Mouse (Mus musculus) neural tube, embryonic 15.5 days (tissue): ENCODE results near the gene Cdc42se1. TPM values are rescaled to one million over a fixed set of nuclear protein-coding genes. Genes with fewer than 3 reads are reported as not detected.
A peak's percentile ranks its signal among the peaks of the same experiment; 100 is the strongest.

Experiments
- ATAC-seq: fragments of 200-750 bp; cut with Nextera tagmentation; 2 replicates; pipeline ENCODE4 v1.8.0; 2017; ENCODE audit warnings: mild to moderate bottlenecking, moderate TSS enrichment, moderate library complexity; ENCODE audit not compliant: low FRiP score
- H3K27ac ChIP-seq: fragments of 300-500 bp; sonication (generic); replicated peaks from 2 replicates; pipeline ENCODE4 v1.5.1; 2015; ENCODE audit warnings: mild to moderate bottlenecking, inconsistent platforms
- H3K27me3 ChIP-seq: fragments of 300-500 bp; sonication (generic); replicated peaks from 2 replicates; pipeline ENCODE4 v1.6.1; 2015; ENCODE audit warnings: inconsistent platforms
- H3K36me3 ChIP-seq: fragments of 300-500 bp; sonication (generic); 2 replicates; pipeline ENCODE4 v1.6.1; 2015; ENCODE audit warnings: inconsistent platforms
- H3K4me1 ChIP-seq: fragments of 300-500 bp; sonication (generic); 2 replicates; pipeline ENCODE4 v1.6.1; 2015; ENCODE audit warnings: inconsistent platforms
- H3K4me2 ChIP-seq: fragments of 300-500 bp; sonication (generic); 2 replicates; pipeline ENCODE4 v1.6.1; 2015; ENCODE audit warnings: inconsistent platforms, mild to moderate bottlenecking, moderate library complexity
- H3K4me3 ChIP-seq: fragments of 300-500 bp; sonication (generic); replicated peaks from 2 replicates; pipeline ENCODE4 v1.5.1; 2015; ENCODE audit warnings: mild to moderate bottlenecking, inconsistent platforms
- H3K9ac ChIP-seq: fragments of 300-500 bp; sonication (generic); replicated peaks from 2 replicates; pipeline ENCODE4 v1.6.1; 2015; ENCODE audit warnings: mild to moderate bottlenecking, inconsistent platforms
- H3K9me3 ChIP-seq: fragments of 300-500 bp; sonication (generic); replicated peaks from 2 replicates; pipeline ENCODE4 v1.6.1; 2016; ENCODE audit warnings: inconsistent platforms
- WGBS: fragments of 180-500 bp; shearing (Covaris S2); methylation state at CpG from one replicate; pipeline ENCODE4 v1.1.7; 2015; ENCODE audit warnings: mixed read lengths; 5-methylcytosine and 5-hydroxymethylcytosine counted together
- polyA plus RNA-seq: library from polyadenylated mRNA; unstranded; fragments of >200 nt; fragmentation: Nextera tagmentation; extraction: Ambion mirVana; gene quantifications from 2 replicates; pipeline ENCODE4 v1.2.1, GENCODE M21; 2015

The Cdc42se1 gene
- polyA plus RNA-seq, 1 experiment from 2014 or later: 46.2 TPM

DNA sequence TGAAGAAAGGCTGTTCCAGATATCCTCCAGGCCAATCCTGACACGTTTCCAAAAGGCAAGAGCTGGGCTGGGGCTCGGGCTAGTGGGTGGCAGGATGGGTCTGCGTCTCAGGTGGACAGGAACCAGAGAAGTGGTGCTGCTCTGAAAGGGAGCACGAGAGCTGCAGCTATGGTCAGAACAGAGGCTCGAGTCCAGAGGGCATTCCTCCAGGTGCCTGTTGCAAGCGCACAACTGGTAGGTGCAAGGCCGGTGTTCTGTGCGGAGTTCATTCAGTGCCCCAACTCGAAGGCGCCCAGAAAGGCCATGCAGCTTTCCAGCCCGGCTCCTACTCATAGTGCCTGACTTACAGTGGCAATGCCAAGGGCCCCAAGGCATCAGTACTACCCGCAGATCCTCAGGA is 11.4 kb downstream of the Cdc42se1 start:
- Histone ChIP-seq H3K27ac (no peak overlapping the region), H3K4me1 (no peaks in the 10 kb centered on the region), H3K4me3 (no peak overlapping the region), H3K9me3 (no peaks in the 10 kb centered on the region), H3K4me2 (no peak overlapping the region), H3K27me3 (no peaks in the 10 kb centered on the region), H3K36me3 (peaks cover 47% of the 10 kb centered on the region), H3K9ac (no peak overlapping the region)
- WGBS: 90% methylated on average over 12 of the region's 12 CpGs
- ATAC-seq: no peak

GRCm38 (mm10) chr3:95240900-95241299 is 12.4 kb downstream of the Cdc42se1 start:
- Histone ChIP-seq H3K4me3 (no peak overlapping the region), H3K4me1 (no peaks in the 10 kb centered on the region), H3K27me3 (no peaks in the 10 kb centered on the region), H3K4me2 (peak overlapping the region; percentile 16), H3K36me3 (peaks cover 47% of the 10 kb centered on the region), H3K9ac (no peak overlapping the region), H3K27ac (no peak overlapping the region), H3K9me3 (no peaks in the 10 kb centered on the region)
- no peak for ATAC-seq
- 34% methylated on average over 17 of the region's 17 CpGs for WGBS

GRCm38 (mm10) chr3:95241498-95241897 is 13.0 kb downstream of the Cdc42se1 start, which contains the start of gene Gm128:
Gene Gm128, minus strand, starts transcription at chr3:95241598.
- Histone ChIP-seq H3K27ac (no peak within 1 kb of the TSS), H3K4me2 (peak within 1 kb of the TSS; percentile 16), H3K36me3 (peaks cover 42% of the 10 kb centered on the region), H3K4me3 (no peak within 1 kb of the TSS), H3K9me3 (no peaks in the 10 kb centered on the region), H3K27me3 (no peaks in the 10 kb centered on the region), H3K4me1 (no peaks in the 10 kb centered on the region), H3K9ac (no peak within 1 kb of the TSS)
- no peak for ATAC-seq
- 83% methylated on average over 7 of the region's 7 CpGs for WGBS

GRCm38 (mm10) chr3:95243086-95243485 is 14.6 kb downstream of the Cdc42se1 start:
- no peak for ATAC-seq
- Histone ChIP-seq H3K9ac (no peak overlapping the region), H3K27me3 (no peaks in the 10 kb centered on the region), H3K36me3 (peaks cover 27% of the 10 kb centered on the region), H3K27ac (no peak overlapping the region), H3K9me3 (no peaks in the 10 kb centered on the region), H3K4me1 (no peaks in the 10 kb centered on the region), H3K4me3 (no peak overlapping the region), H3K4me2 (no peak overlapping the region)
- WGBS: 81% methylated on average over 2 of the region's 2 CpGs

- Histone ChIP-seq H3K9ac (no peak overlapping the region), H3K36me3 (peaks cover 20% of the 10 kb centered on the region), H3K4me2 (no peak overlapping the region), H3K4me1 (no peaks in the 10 kb centered on the region), H3K4me3 (no peak overlapping the region), H3K27me3 (no peaks in the 10 kb centered on the region), H3K27ac (no peak overlapping the region), H3K9me3 (no peaks in the 10 kb centered on the region)
- 80% methylated on average over 5 of the region's 5 CpGs for WGBS
- no peak; the same call in 1 of the 2 replicates for ATAC-seq
These were observed 18.1 kb downstream of the Cdc42se1 start for GRCm38 (mm10) chr3:95246465-95247231.

- Histone ChIP-seq H3K4me1 (no peaks in the 10 kb centered on the region), H3K4me3 (no peak overlapping the region), H3K4me2 (no peak overlapping the region), H3K36me3 (peaks cover 21% of the 10 kb centered on the region), H3K27me3 (no peaks in the 10 kb centered on the region), H3K9me3 (no peaks in the 10 kb centered on the region), H3K27ac (no peak overlapping the region), H3K9ac (no peak overlapping the region)
- ATAC-seq: no peak
- 76% methylated on average over 1 of the region's 1 CpGs for whole genome bisulfite sequencing
These were observed 19.3 kb downstream of the Cdc42se1 start for GRCm38 (mm10) chr3:95247660-95248336.

GRCm38 (mm10) chr3:95250361-95250760 is 21.8 kb downstream of the Cdc42se1 start:
- H3K4me3 ChIP-seq: no peak overlapping the region
- H3K27me3 ChIP-seq: no peaks in the 10 kb centered on the region
- H3K27ac ChIP-seq: no peak overlapping the region
- H3K4me2 ChIP-seq: no peak overlapping the region
- 86% methylated on average over 5 of the region's 5 CpGs for WGBS
- H3K36me3 ChIP-seq: peaks cover 25% of the 10 kb centered on the region
- no peak overlapping the region for H3K9ac ChIP-seq
- ATAC-seq: no peak
- no peaks in the 10 kb centered on the region for H3K9me3 ChIP-seq
- H3K4me1 ChIP-seq: no peaks in the 10 kb centered on the region

GRCm38 (mm10) chr3:95250783-95251424 is 22.4 kb downstream of the Cdc42se1 start, which contains the start of gene Bnipl:
Gene Bnipl, minus strand, starts transcription at chr3:95251193.
- H3K27me3 ChIP-seq: no peaks in the 10 kb centered on the region
- H3K9me3 ChIP-seq: no peaks in the 10 kb centered on the region
- no peak within 1 kb of the TSS for H3K27ac ChIP-seq
- no peak within 1 kb of the TSS for H3K4me2 ChIP-seq
- 56% methylated on average over 7 of the region's 7 CpGs for WGBS
- no peak within 1 kb of the TSS for H3K9ac ChIP-seq
- no peak within 1 kb of the TSS for H3K4me3 ChIP-seq
- no peaks in the 10 kb centered on the region for H3K4me1 ChIP-seq
- no peak for ATAC-seq
- peaks cover 25% of the 10 kb centered on the region for H3K36me3 ChIP-seq

GRCm38 (mm10) chr3:95256931-95257330 is 28.4 kb downstream of the Cdc42se1 start:
- H3K4me1 ChIP-seq: no peaks in the 10 kb centered on the region
- no peak for ATAC-seq
- WGBS: 78% methylated on average over 5 of the region's 5 CpGs
- no peaks in the 10 kb centered on the region for H3K9me3 ChIP-seq
- no peak overlapping the region for H3K27ac ChIP-seq
- H3K9ac ChIP-seq: no peak overlapping the region
- H3K27me3 ChIP-seq: no peaks in the 10 kb centered on the region
- H3K4me2 ChIP-seq: no peak overlapping the region
- peaks cover 81% of the 10 kb centered on the region for H3K36me3 ChIP-seq
- H3K4me3 ChIP-seq: no peak overlapping the region

GRCm38 (mm10) chr3:95261975-95262374 is 33.4 kb downstream of the Cdc42se1 start:
- 97% methylated on average over 4 of the region's 4 CpGs for WGBS

DNA sequence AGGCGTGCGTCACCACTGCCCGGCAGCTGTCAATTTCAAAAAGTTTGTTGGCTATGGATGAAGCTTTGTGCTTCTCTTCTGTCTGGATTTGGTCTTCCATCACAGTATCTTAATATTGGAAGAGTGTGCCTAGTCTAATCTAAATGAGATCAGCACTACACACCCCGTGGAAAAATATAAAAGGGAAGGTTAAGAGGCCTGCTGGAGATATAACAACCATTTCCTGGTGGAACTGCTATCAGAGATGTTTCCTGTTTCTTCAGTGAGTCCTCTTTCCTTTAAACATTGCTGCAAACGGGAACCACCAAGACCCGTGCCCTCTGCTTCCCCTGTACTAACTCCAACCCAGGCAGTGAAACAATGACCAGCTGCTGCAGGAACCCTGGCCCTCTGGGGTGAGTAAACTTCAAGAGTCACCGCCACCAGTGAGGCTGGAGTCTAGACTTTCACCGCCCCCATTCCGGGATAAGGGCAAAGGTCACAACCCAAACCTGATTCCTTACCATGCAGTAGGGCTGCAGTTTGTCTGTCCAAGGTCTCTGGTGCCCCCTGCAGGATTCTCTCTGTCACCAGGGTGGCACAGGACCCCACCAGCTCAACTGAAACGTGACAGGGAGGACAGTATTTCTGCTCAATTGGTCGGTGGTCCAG is 34.7 kb downstream of the Cdc42se1 start:
- peaks cover 83% of the 10 kb centered on the region for H3K36me3 ChIP-seq
- ATAC-seq: no peak
- WGBS: 55% methylated on average over 11 of the region's 11 CpGs
- H3K9me3 ChIP-seq: no peaks in the 10 kb centered on the region
- no peaks in the 10 kb centered on the region for H3K4me1 ChIP-seq
- no peak overlapping the region for H3K4me3 ChIP-seq
- H3K27ac ChIP-seq: no peak overlapping the region
- H3K27me3 ChIP-seq: no peaks in the 10 kb centered on the region
- H3K9ac ChIP-seq: no peak overlapping the region
- H3K4me2 ChIP-seq: no peak overlapping the region

More at GRCm38 (mm10) chr3:95261975-95262374, 33.4 kb downstream of the Cdc42se1 start:
- H3K27me3 ChIP-seq: no peaks in the 10 kb centered on the region
- H3K4me3 ChIP-seq: no peak overlapping the region
- H3K27ac ChIP-seq: no peak overlapping the region
- no peaks in the 10 kb centered on the region for H3K4me1 ChIP-seq
- H3K9me3 ChIP-seq: no peaks in the 10 kb centered on the region
- ATAC-seq: no peak
- no peak overlapping the region for H3K9ac ChIP-seq
- no peak overlapping the region for H3K4me2 ChIP-seq
- H3K36me3 ChIP-seq: peaks cover 84% of the 10 kb centered on the region
